Mouse (Mus musculus) myocyte (in vitro differentiated cells): Measurements from ENCODE around the gene Ncoa1.
A peak's percentile ranks its signal among the peaks of the same experiment; 100 is the strongest.

Source experiments
- CEBPB ChIP-seq: IDR thresholded peaks from 2 replicates; pipeline ENCODE4 v1.6.1; 2011; ENCODE audit warnings: mild to moderate bottlenecking, moderate library complexity; ENCODE audit not compliant: poor library complexity, insufficient read depth, severe bottlenecking
- MAX ChIP-seq: IDR thresholded peaks from one replicate; pipeline ENCODE4 v1.6.1; 2011; ENCODE audit warnings: low read depth, mild to moderate bottlenecking, control low read depth
- MYOD1 ChIP-seq, 3 experiments: IDR thresholded peaks; one replicate each; pipeline ENCODE4 v1.6.1; 2011; ENCODE audit warnings: control low read depth in 2 of 3, low read depth in 2 of 3, mild to moderate bottlenecking in 2 of 3, moderate library complexity in 1 of 3; ENCODE audit not compliant: insufficient read length in 2 of 3, control insufficient read depth in 1 of 3
- POLR2A ChIP-seq: IDR thresholded peaks from one replicate; pipeline ENCODE4 v1.6.1; 2011; ENCODE audit warnings: low read depth, mild to moderate bottlenecking, control low read depth, moderate library complexity; ENCODE audit not compliant: insufficient read length
- POLR2AphosphoS2 ChIP-seq: IDR thresholded peaks from one replicate; pipeline ENCODE4 v1.6.1; 2011; ENCODE audit warnings: low read depth, control low read depth; ENCODE audit not compliant: insufficient read length
- SRF ChIP-seq: IDR thresholded peaks from one replicate; pipeline ENCODE4 v1.6.1; 2011; ENCODE audit warnings: low read depth; ENCODE audit not compliant: control insufficient read depth, insufficient read length
- TCF12 ChIP-seq: IDR thresholded peaks from one replicate; pipeline ENCODE4 v1.6.1; 2011; ENCODE audit warnings: mild to moderate bottlenecking, control low read depth; ENCODE audit not compliant: poor library complexity, insufficient read depth, severe bottlenecking
- USF1 ChIP-seq: IDR thresholded peaks from one replicate; pipeline ENCODE4 v1.6.1; 2011; ENCODE audit warnings: low read depth, mild to moderate bottlenecking, control low read depth, moderate library complexity

GRCm38 (mm10) chr12:4509591-4510061, 32.6 kb upstream of the Ncoa1 start:
- no peak for TF ChIP-seq POLR2AphosphoS2
- no peak for TF ChIP-seq POLR2A
- no peak for TF ChIP-seq USF1
- no peak for TF ChIP-seq SRF
- TF ChIP-seq MAX, result no peak
- 0 out of 2 replicates have a peak, but pooled peaks have one; percentile 58 for TF ChIP-seq CEBPB
- TF ChIP-seq TCF12, result no peak
- no peak for TF ChIP-seq MYOD1 (IDR thresholded peaks at IDR 0.05; ENCODE audit: control insufficient read depth in 1 of 3, insufficient read length in 2 of 3, low read depth in 2 of 3)
